Mouse (Mus musculus) frontal cortex, postnatal 36 days (tissue): Measurements from ENCODE around the gene Sstr2.

ENCODE experiments used
- DNase-seq, 2 experiments: peaks; one replicate each; pipeline ENCODE4 v3.0.0; 2022; ENCODE audit warnings: low spot score in 2 of 2

The Sstr2 gene

GRCm38 (mm10) chr11:113618672-113619419, at the start of gene Sstr2:
Sstr2 (plus strand) TSS chr11:113619342.
- DNase-seq = peak; percentile 76 to 78

DNA sequence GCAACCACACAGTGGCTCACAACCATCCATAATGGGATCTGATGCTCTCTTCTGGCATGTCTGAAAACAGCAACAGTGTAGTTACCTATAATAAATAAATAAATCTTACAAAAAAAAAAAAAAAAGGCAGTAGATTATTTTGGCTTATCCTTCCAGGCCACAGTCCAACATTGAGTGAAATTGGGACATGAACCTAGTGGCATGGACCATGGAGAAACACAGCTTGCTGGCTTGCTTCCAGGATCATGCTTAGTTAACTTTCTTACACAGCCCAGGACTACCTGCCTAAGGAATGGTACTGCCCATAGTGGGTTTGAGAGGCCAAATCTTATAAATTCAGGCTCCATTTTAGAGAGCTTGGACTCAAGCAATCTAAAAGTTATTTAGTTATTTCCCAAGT, 47.5 kb upstream of the Sstr2 start:
- no peak for DNase-seq

- no peak for DNase-seq
Observed at GRCm38 (mm10) chr11:113572641-113573040, 46.5 kb upstream of the Sstr2 start.

DNA sequence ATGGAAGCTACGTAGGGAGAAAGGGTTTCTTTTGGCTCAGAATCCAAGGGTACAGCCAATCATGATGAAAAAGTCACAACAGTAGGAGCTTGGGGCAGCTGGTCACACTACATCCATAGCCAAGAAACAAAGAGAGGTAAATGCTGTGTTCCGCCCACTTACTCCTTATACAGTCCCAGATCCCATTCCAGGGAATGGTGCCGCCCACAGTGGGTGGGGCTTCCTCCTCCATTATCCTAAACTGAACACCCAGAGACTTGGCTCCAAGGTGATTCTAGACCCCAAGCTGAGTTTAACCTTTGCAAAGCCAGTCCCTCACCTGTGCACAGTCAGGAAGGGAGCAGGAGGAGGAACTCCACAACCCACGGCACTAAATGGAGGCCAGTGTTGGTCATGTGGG, 41.9 kb upstream of the Sstr2 start:
- no peak for DNase-seq

DNA sequence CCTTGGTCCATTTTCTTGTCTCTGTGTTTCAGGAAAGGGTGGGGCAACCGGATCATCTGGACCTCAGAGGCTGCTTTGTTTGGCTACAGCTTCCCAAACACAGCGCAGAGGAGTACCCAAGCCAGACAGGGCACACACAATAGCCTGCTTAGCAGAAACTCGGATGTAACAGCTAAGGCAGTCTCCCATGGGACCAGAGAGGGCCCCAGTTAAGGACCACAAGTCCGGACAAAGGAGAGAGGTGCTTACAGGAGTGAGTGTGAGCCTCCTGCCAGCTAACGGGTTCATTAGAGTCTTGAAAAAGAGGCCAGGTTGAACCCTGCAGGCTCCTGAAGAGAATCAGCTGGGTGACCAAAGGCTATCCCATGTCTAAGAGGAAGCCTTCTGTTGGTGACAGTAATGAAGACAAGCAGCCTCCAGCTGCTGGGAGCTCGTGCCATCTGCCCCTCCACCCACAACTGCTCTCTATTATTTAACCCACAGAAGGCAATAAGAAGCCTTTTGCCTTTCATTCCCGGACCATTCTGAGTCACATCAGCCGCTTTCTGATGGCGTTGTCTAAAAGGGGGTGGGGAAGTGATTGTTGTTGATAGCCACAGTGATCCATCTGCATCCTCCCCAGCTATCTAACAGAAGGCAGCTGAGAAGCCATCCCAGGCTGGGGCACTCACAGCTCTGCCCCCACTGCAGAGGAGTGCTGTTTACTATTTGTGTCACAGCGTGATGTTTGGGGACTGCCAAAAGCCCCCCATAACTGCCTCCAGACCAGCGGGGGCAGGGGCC, 35.1 kb upstream of the Sstr2 start:
- no peak for DNase-seq

DNA sequence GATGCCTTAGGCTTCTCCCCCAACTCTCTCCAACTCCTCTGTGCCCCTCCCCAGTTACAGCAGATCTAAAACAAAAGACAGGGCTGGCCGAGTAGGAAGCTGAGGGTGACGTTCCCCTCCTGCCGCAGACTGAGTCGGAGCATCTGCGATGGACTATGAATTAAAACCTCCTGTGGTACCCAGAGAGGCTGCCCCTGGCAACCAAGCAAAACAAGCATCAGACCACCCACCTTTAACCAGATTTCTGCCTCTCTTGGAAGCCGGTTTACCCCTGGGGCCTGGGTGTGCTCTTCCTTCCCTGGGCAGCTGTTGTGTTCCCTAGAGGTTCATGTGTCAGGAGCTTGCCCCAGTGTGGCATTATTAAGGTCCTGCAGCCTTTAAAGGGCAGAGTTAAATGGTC, 32.7 kb upstream of the Sstr2 start:
- no peak for DNase-seq

DNA sequence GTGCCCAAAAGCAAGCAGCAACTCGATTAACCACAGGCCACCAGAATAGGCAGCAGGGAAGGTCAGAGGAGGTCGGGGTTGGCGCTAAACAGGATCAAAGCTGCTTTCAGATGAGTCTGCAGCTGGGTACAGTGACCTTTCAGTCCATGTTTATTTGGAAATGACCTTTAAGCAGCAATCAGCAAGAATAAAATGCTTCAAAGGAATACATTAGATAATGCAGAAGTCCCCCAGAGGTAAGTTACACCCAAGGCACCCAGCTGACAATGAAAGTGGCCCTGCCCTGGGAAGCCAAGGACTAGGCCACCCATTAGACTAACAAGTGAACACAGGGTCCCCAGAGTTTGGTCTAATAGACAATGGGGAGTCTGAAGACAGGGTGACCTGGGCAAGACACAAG, 30.2 kb upstream of the Sstr2 start:
- no peak for DNase-seq

- no peak for DNase-seq
Observed at GRCm38 (mm10) chr11:113595144-113595543, 24.0 kb upstream of the Sstr2 start.

DNA sequence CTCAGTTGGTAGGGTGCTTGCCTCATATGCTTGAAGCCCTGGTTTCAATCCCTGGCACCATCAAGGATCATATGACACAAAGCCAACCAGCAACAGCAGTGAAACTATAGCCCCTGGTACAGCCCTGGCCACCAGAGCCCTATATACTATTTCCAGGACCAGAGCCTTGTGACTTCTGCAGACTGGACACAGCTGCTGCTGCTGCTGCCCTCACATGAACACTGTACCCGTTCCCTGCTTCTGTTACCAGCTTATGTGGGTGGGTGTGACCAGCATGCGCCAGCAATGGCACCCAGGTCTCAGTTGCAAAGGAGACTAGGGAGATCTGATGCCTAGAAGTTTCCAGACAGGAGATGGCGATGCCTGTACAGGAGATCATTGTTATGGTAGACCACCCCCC, 21.5 kb upstream of the Sstr2 start:
- DNase-seq = no peak

DNA sequence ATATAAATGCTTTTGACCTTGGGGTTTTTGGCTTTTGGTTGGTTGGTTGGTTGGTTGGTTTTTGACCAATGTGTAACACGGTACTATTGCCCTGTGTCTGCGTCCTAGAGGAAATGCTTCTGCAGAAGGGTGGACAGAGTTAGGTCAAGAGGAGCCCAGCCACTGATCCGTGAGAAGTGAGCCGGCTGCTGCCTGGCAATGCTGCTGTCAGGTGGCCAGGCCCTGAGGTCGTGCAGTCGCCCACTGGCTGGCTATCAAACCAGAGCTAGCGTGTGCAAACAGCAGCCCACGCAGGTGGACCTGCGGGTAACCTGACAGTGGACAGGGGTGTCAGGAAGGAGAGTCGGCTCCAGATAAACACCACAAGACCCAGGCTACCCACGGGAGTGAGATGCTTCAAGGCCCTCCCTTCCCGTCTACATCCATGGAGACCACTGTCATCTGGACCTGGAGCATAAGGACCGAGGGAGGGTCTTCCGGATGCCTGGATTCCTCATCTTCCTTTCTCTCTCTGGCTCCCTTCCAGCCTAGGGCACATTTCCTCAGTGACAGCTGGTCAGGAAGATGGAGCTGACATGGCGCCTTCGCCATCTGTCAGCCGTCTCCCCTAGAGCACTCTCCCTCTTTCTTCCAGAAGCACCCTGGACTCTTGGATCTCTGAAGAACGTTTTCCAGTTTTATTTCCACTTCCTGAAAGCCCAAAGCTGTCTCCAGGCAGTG, 18.5 kb upstream of the Sstr2 start:
- no peak for DNase-seq

- no peak for DNase-seq
Observed at GRCm38 (mm10) chr11:113601616-113602343, 17.4 kb upstream of the Sstr2 start.

GRCm38 (mm10) chr11:113607556-113607955, 11.6 kb upstream of the Sstr2 start:
- DNase-seq = no peak

GRCm38 (mm10) chr11:113609581-113609980, 9.6 kb upstream of the Sstr2 start:
- no peak for DNase-seq

DNA sequence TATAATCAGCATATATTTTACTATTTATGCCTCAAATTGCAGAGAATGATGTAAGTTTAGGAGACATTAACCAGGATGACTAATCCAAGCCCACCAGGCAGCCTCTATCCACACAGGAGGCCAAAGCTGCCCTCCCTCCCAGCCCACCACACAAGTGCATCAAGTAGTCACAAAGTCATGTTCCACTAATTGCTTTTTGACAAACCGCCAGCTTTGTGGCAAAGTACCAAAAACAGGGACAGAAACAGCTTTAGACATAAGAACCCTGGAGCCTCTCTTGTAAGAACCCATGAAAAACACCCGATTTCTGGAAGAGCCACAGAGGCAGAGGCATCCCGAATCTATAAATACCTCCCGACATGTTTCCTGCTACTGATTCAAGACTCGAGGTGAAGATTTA, 8.9 kb upstream of the Sstr2 start:
- no peak for DNase-seq

DNA sequence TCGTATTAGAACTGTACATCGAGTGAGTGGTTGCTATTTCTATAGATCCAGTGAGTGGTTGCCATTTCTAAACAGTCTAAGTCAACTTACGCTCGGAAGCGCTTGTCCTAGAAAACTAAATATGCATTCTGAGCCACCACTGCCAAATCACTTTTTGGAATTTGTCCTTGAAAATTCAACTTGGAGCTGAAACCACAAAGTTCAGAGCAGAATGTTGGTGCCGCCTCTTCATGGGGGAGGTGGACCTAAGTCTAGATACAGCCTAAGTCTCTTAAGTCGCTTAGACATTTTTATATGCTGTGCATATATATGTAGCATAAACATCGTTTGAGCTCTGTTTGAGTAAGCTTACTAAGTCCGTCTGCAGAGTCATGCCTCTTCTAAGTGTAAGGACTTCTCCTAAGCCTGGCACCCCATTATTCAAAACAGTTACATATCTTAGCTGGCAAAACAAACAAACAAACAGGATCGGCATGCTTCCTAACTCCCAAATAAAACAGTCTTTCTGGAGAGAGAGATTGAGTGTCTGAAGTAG, 8.0 kb upstream of the Sstr2 start:
- DNase-seq = peak in 1 of 2 experiments; percentile 60

GRCm38 (mm10) chr11:113611664-113612611, 7.2 kb upstream of the Sstr2 start:
- peak; percentile 49 to 68 for DNase-seq

GRCm38 (mm10) chr11:113614476-113614875, 4.7 kb upstream of the Sstr2 start:
- DNase-seq = no peak

DNA sequence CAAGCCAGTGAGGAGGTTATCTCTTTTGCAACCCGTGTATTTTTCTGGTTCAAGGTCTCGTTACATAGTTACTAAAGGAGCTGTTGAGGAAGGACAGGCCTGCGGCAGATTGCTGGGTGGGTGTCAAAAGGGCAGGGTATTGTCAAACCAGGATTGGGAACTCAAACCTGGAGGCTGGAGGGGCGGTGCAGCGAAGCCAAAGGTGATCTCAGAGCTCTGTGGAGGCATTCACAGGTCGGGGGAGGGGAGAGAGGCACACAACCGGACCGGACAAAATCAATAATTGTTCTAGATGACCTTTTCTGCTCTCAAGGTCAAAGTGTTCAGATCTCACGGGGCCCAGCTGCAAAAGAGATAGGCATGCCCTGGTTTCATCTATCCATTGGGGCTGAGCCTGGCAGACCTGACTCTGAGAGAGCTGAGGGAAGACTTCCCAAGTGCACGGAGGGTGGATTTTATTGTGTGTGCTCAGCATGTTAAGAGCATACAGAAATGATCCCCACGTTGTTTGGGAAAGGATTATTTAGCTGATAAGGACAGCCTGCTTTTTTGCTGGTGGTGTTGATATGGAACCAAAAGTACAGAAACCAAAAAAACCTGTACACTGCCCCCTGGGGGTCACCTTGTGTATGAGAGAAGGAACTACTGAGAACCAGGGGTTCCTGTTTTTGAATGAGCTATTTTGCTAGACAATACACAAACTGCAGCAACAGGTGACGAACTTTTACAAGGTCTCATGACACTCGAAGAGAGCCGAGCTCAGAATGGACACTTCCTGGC, 1.8 kb upstream of the Sstr2 start:
- DNase-seq = peak; percentile 58 to 71

GRCm38 (mm10) chr11:113618303-113618671, 855 bp upstream of the Sstr2 start:
- DNase-seq = no peak
